ENCODE assay signal across 12 mouse cellular contexts in the genomic region with DNA sequence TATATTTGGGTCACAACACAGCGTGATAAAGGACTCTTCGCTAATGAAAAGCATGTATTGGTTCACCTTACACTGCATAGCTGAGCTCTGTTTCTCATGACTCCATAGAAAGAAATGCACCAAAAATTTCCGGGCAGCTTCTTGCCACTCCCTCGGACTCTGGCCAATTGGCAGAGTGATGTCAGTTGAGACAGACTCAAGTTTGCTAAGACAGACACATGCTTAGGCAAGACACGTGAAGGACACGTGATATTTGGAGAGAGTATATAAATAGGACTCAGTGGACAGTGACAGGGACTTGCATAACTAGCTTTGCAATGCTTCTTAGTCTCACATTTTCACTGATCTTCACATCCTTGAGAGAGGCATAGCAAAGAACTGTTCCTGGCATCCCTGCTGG. TPM values are rescaled to one million over a fixed set of nuclear protein-coding genes. Genes with fewer than 3 reads are reported as not detected.
A peak's percentile ranks its signal among the peaks of the same experiment; 100 is the strongest.
DNase-seq lines count a peak whose midpoint lies in the region; TF ChIP-seq lines count a peak whose summit lies in the region.
"Had no signal": no experiment of that assay in that cellular context is flagged by ENCODE, and none has a peak within 500 bp of the region (broad histone marks: within the 10 kb centered on the region; RNA-seq: fewer than 3 reads in every experiment).

No protein-coding gene starts in this region.

- H3K4me3 ChIP-seq in heart, embryonic 10.5 days = no peak overlapping the region
- no peak overlapping the region for H3K4me3 ChIP-seq in C2C12 (ENCODE audit: insufficient read depth, poor library complexity, severe bottlenecking)
- no peak overlapping the region for H3K4me3 ChIP-seq in midbrain, embryonic 10.5 days
- H3K4me3 ChIP-seq: forebrain, embryonic 12.5 days; hindbrain, embryonic 10.5 days; lung, embryonic 15.5 days; neural tube, embryonic 12.5 days had no signal

- no peaks in the 10 kb centered on the region for H3K27me3 ChIP-seq in heart, embryonic 10.5 days (ENCODE audit: insufficient read depth, poor library complexity, severe bottlenecking)
- no peaks in the 10 kb centered on the region for H3K27me3 ChIP-seq in C2C12 (ENCODE audit: control insufficient read depth, insufficient read depth, insufficient read length)
- no peaks in the 10 kb centered on the region for H3K27me3 ChIP-seq in midbrain, embryonic 10.5 days (ENCODE audit: low read depth, poor library complexity, severe bottlenecking)
- H3K27me3 ChIP-seq: forebrain, embryonic 12.5 days; lung, embryonic 15.5 days; neural tube, embryonic 12.5 days had no signal

- no peaks in the 10 kb centered on the region for H3K79me3 ChIP-seq in C2C12 (ENCODE audit: low read depth)

- WGBS in heart, embryonic 10.5 days = 82% methylated on average over 6 of the region's 6 CpGs
- 90% methylated on average over 6 of the region's 6 CpGs for WGBS in midbrain, embryonic 10.5 days

- TF ChIP-seq CTCF in C2C12 (IDR thresholded peaks at IDR 0.05; ENCODE audit: control insufficient read depth, insufficient read depth, insufficient read length) = no peak

- no peaks in the 10 kb centered on the region for H3K4me1 ChIP-seq in heart, embryonic 10.5 days
- no peaks in the 10 kb centered on the region for H3K4me1 ChIP-seq in midbrain, embryonic 10.5 days
- H3K4me1 ChIP-seq: forebrain, embryonic 12.5 days; lung, embryonic 15.5 days; neural tube, embryonic 12.5 days had no signal

- no peak overlapping the region for H3K27ac ChIP-seq in heart, embryonic 10.5 days
- H3K27ac ChIP-seq in midbrain, embryonic 10.5 days (replicated peaks) = no peak overlapping the region
- H3K27ac ChIP-seq: forebrain, embryonic 12.5 days; hindbrain, embryonic 10.5 days; lung, embryonic 15.5 days; neural tube, embryonic 12.5 days had no signal

- DNase-seq in heart, adult 18-20 months = peak; percentile 55 to 71
- DNase-seq in heart, embryonic 10.5 days (ENCODE audit: low spot score) = no peak
- DNase-seq in cerebellum, adult 11-12 months = peak; percentile 73
- peak; percentile 35 to 47 for DNase-seq in heart, adult 9 months (ENCODE audit: low spot score in 2 of 2)
- no peak for DNase-seq in midbrain, embryonic 10.5 days (ENCODE audit: low spot score)
- no peak for DNase-seq in spleen, adult 12 weeks (ENCODE audit: low spot score)
- no peak for DNase-seq in ovary, postnatal 10 days (ENCODE audit: low spot score)

- no peaks in the 10 kb centered on the region for H3K9me3 ChIP-seq in heart, embryonic 10.5 days
- H3K9me3 ChIP-seq in midbrain, embryonic 10.5 days (replicated peaks) = no peaks in the 10 kb centered on the region
- H3K9me3 ChIP-seq: forebrain, embryonic 12.5 days; hindbrain, embryonic 10.5 days; lung, embryonic 15.5 days; neural tube, embryonic 12.5 days had no signal

- no peak overlapping the region for H3ac ChIP-seq in C2C12 (ENCODE audit: control insufficient read depth, insufficient read length, low read depth)

- H3K36me3 ChIP-seq in heart, embryonic 10.5 days = no peaks in the 10 kb centered on the region
- no peaks in the 10 kb centered on the region for H3K36me3 ChIP-seq in C2C12 (ENCODE audit: control insufficient read depth, insufficient read depth)
- H3K36me3 ChIP-seq in midbrain, embryonic 10.5 days = no peaks in the 10 kb centered on the region
- H3K36me3 ChIP-seq: forebrain, embryonic 12.5 days; hindbrain, embryonic 10.5 days; lung, embryonic 15.5 days; neural tube, embryonic 12.5 days had no signal

- H3K79me2 ChIP-seq in C2C12 (ENCODE audit: control insufficient read depth, insufficient read depth) = no peaks in the 10 kb centered on the region

TF ChIP-seq in C2C12, 6 proteins besides CTCF, POLR2A, EP300 and RAD21:
- TF ChIP-seq MYOG (IDR thresholded peaks at IDR 0.05; ENCODE audit: control insufficient read depth, extremely low read depth, insufficient read length) (no peak), MAX (IDR thresholded peaks at IDR 0.05) (peak; percentile 81), CEBPB (IDR thresholded peaks at IDR 0.05; ENCODE audit: low read depth) (peak; percentile 8), USF1 (IDR thresholded peaks at IDR 0.05; ENCODE audit: low read depth) (peak; percentile 94)

RNA-seq across cellular contexts. Expression of a gene that starts 20.1 kb away (rescaled TPM):
- total RNA-seq in heart, adult 18-20 months (2021) = 1 to 10 TPM; 1.4 to 1.8 TPM
- 0.91 and 1.1 TPM in 2 replicates for polyA plus RNA-seq in heart, embryonic 10.5 days (2016; fragmentation: Nextera tagmentation; extraction: Ambion mirVana)
- polyA plus RNA-seq in C2C12 (2012; fragmentation: generic; extraction: Trizol) = 0.84 TPM
- polyA plus RNA-seq in midbrain, embryonic 10.5 days (2016; fragmentation: Nextera tagmentation; extraction: Ambion mirVana) = 0.81 and 0.89 TPM in 2 replicates

RNA-seq across cellular contexts. Expression of a gene that starts 47.2 kb away (rescaled TPM):
- total RNA-seq in heart, adult 18-20 months (2021) = 1 to 10 TPM; 7.7 to 8.8 TPM
- polyA plus RNA-seq in heart, embryonic 10.5 days (2016; fragmentation: Nextera tagmentation; extraction: Ambion mirVana) = 17.5 and 20.0 TPM in 2 replicates
- 16.1 TPM for polyA plus RNA-seq in C2C12 (2012; fragmentation: generic; extraction: Trizol)
- 22.5 and 25.2 TPM in 2 replicates for polyA plus RNA-seq in midbrain, embryonic 10.5 days (2016; fragmentation: Nextera tagmentation; extraction: Ambion mirVana)

RNA-seq across cellular contexts. Expression of a gene that starts 47.8 kb away (rescaled TPM):
- total RNA-seq in heart, adult 18-20 months (2021) = 10 to 100 TPM; 10.9 to 11.6 TPM
- polyA plus RNA-seq in heart, embryonic 10.5 days (2016; fragmentation: Nextera tagmentation; extraction: Ambion mirVana) = 13.8 and 16.1 TPM in 2 replicates
- polyA plus RNA-seq in C2C12 (2012; fragmentation: generic; extraction: Trizol) = 7.7 TPM
- 22.5 and 27.2 TPM in 2 replicates for polyA plus RNA-seq in midbrain, embryonic 10.5 days (2016; fragmentation: Nextera tagmentation; extraction: Ambion mirVana)

RNA-seq across cellular contexts. Expression of a gene that starts 47.9 kb away (rescaled TPM):
- 1 to 10 TPM; 2.1 to 3.0 TPM for total RNA-seq in heart, adult 18-20 months (2021)
- polyA plus RNA-seq in heart, embryonic 10.5 days (2016; fragmentation: Nextera tagmentation; extraction: Ambion mirVana) = 7.0 and 7.4 TPM in 2 replicates
- 5.9 TPM for polyA plus RNA-seq in C2C12 (2012; fragmentation: generic; extraction: Trizol)
- 5.0 and 8.5 TPM in 2 replicates for polyA plus RNA-seq in midbrain, embryonic 10.5 days (2016; fragmentation: Nextera tagmentation; extraction: Ambion mirVana)

Comparison
In these comparisons a context has a peak if more than half of its experiments do, and no peak if none do; other contexts are left out.
1. DNase-seq: peak in heart, adult 18-20 months (2 of 2), cerebellum, adult 11-12 months (single experiment) and heart, adult 9 months (2 of 2); none in heart, embryonic 10.5 days (single experiment), midbrain, embryonic 10.5 days (single experiment), spleen, adult 12 weeks (single experiment) and ovary, postnatal 10 days (single experiment).